Mouse (Mus musculus): ENCODE results near the gene Kat8.

The Kat8 gene

GRCm38 (mm10) chr7:127887191-127887590 lies 25.1 kb upstream of the Kat8 start:
- ChIA-PET POLR2A (interaction anchor here in 3 of 4 experiments (1.0 to 7.8 kb wide), 30 partner anchors 8 to 159 kb away, joined by 3 to 72 read pairs (median 6); partner anchors contain the start of genes Kat8 (in 3 of the 3), Bckdk (in 2 of the 3), Gm21974 (in 2 of the 3) and Vkorc1 (in 2 of the 3)), CTCF (interaction anchor here in 2 of 4 experiments (0.6 to 2.4 kb wide), 6 partner anchors 8 to 213 kb away, joined by 3 to 8 read pairs (median 4); partner anchors contain the start of genes Gm21974 (in 1 of the 2), Kat8 (in 1 of the 2) and Vkorc1 (in 1 of the 2))

DNA sequence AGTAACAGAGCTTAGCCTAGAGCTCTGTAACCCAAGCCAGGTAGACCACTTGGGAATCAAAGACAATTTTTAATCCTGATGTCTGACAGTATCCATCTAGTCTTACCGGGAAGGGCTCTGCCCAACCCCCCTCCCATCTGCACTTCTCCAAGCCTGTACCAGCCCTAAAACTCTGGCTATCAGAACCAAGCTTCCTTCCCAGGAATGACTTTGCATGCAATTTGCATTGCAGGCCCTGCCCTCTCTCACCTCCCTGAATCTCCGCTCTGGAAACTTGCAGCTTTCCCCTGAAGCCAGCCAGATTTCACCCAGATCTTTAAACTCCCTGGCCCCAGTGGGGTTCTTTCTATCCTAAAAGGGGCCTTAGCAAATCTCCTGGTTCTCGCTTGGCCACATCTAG lies 24.5 kb upstream of the Kat8 start:
- ChIA-PET CTCF (interaction anchor here in 3 of 4 experiments (0.7 to 2.4 kb wide), 7 partner anchors 8 to 837 kb away, joined by 3 to 8 read pairs (median 4); partner anchors contain the start of genes Gm21974 (in 1 of the 3), Kat8 (in 1 of the 3) and Vkorc1 (in 1 of the 3)), POLR2A (interaction anchor here in 3 of 4 experiments (0.6 to 7.8 kb wide), 34 partner anchors 8 to 160 kb away, joined by 3 to 72 read pairs (median 5); partner anchors contain the start of genes Kat8 (in 3 of the 3), Bckdk (in 2 of the 3), Gm21974 (in 2 of the 3) and Vkorc1 (in 2 of the 3))

- CTCF ChIA-PET: interaction anchor here in 1 of 4 experiments (1.1 kb wide), 1 partner anchor 18 kb away, joined by 3 read pairs; no protein-coding TSS in a partner anchor
- POLR2A ChIA-PET: interaction anchor here (0.5 to 7.8 kb wide), 19 partner anchors 8 to 361 kb away, joined by 3 to 72 read pairs (median 4); partner anchors contain the start of genes Kat8 (in 2 of the 4), Zfp646 (in 2 of the 4), Zfp668 (in 2 of the 4) and Bckdk (in 1 of the 4)
Measured at GRCm38 (mm10) chr7:127888821-127889220, 23.5 kb upstream of the Kat8 start.

DNA sequence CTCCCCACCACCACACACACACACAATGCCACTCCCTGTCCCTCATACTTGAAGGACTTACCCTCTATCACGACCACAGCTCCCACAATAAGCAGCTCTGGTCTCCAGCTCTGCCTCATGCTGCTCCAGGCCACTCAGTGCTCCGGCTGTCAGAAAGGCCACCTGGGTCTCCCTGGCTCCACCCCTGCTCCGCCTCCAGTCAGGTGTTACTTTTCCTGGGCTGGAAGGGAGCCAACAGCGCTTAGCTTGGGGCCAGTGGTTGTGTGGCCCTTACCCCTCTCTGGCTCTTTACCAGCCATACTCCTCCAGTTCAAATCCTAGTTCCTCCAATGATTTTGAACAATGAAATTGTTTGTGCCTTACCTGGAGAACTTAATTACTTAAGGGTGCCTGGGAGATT lies 21.5 kb upstream of the Kat8 start, which contains the start of gene Prss53:
Gene Prss53 (minus strand): TSS at position 173 of the 400 bp plus-strand sequence.
- POLR2A ChIA-PET: interaction anchor here in 3 of 4 experiments (0.6 to 7.8 kb wide), 24 partner anchors 8 to 1040 kb away, joined by 3 to 72 read pairs (median 4); partner anchors contain the start of genes Kat8 (in 2 of the 3), Zfp646 (in 2 of the 3), Hsd3b7 (in 1 of the 3) and Zfp668 (in 1 of the 3)
- CTCF ChIA-PET: interaction anchor here in 2 of 4 experiments (0.7 to 1.5 kb wide), 2 partner anchors 9 to 218 kb away, joined by 3 to 5 read pairs; no protein-coding TSS in a partner anchor

GRCm38 (mm10) chr7:127894480-127894879 lies 17.8 kb upstream of the Kat8 start:
- ChIA-PET POLR2A (interaction anchor here in 2 of 4 experiments (1.0 to 5.5 kb wide), 24 partner anchors 7 to 78 kb away, joined by 3 to 40 read pairs (median 10); partner anchors contain the start of genes Bckdk (in 2 of the 2), Kat8 (in 2 of the 2), Zfp646 (in 2 of the 2) and Zfp668 (in 2 of the 2)), CTCF (interaction anchor here in 3 of 4 experiments (0.7 to 3.4 kb wide), 8 partner anchors 9 to 237 kb away, joined by 3 to 23 read pairs (median 4); partner anchors contain the start of gene Bckdk (in 1 of the 3))

GRCm38 (mm10) chr7:127895442-127895841 lies 16.9 kb upstream of the Kat8 start, which contains the start of the genes Gm21974 and Vkorc1:
Gene Gm21974, minus strand, starts transcription at chr7:127895454.
Gene Vkorc1, minus strand, starts transcription at chr7:127895617.
- POLR2A ChIA-PET: interaction anchor here (0.7 to 5.5 kb wide), 61 partner anchors 8 to 566 kb away, joined by 3 to 40 read pairs (median 4); partner anchors contain the start of genes Zfp646 (in 4 of the 4), Kat8 (in 3 of the 4), Zfp668 (in 3 of the 4) and Bckdk (in 2 of the 4)
- CTCF ChIA-PET: interaction anchor here (0.5 to 3.4 kb wide), 22 partner anchors 8 to 715 kb away, joined by 3 to 23 read pairs (median 5); partner anchors contain the start of genes Bckdk (in 2 of the 4), Zfp668 (in 2 of the 4), 9130023H24Rik (in 1 of the 4) and Armc5 (in 1 of the 4)

DNA sequence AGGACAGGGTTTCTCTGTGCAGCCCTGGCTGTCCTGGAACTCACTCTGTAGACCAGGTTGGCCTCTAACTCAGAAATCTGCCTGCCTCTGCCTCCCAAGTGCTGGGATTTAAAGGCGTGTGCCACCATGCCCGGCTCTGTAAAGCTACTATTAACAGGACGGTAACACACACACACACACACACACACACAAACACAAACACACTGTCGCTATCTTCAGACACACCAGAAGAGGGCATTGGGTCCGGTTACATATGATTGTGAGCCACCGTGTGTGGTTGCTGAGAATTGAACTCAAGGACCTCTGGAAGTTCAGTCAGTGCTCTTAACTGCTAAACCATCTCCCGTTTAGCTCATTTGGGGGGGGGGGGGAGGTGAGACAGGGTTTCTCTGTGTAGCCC lies 16.4 kb upstream of the Kat8 start:
- POLR2A ChIA-PET: interaction anchor here (0.7 to 5.5 kb wide), 61 partner anchors 8 to 566 kb away, joined by 3 to 40 read pairs (median 4); partner anchors contain the start of genes Zfp646 (in 4 of the 4), Kat8 (in 3 of the 4), Zfp668 (in 3 of the 4) and Bckdk (in 2 of the 4)
- CTCF ChIA-PET: interaction anchor here (0.6 to 3.4 kb wide), 20 partner anchors 8 to 715 kb away, joined by 3 to 23 read pairs (median 4); partner anchors contain the start of genes Bckdk (in 2 of the 4), Zfp668 (in 2 of the 4), 9130023H24Rik (in 1 of the 4) and Armc5 (in 1 of the 4)

- ChIA-PET CTCF (interaction anchor here in 3 of 4 experiments (0.6 to 3.4 kb wide), 8 partner anchors 9 to 221 kb away, joined by 3 to 23 read pairs (median 5); partner anchors contain the start of genes Zfp646 (in 1 of the 3) and Zfp668 (in 1 of the 3)), POLR2A (interaction anchor here (0.6 to 5.5 kb wide), 31 partner anchors 8 to 119 kb away, joined by 3 to 40 read pairs (median 5); partner anchors contain the start of genes Zfp668 (in 3 of the 4), Bckdk (in 2 of the 4), Fus (in 2 of the 4) and Zfp646 (in 2 of the 4))
Measured at GRCm38 (mm10) chr7:127896384-127896783, 15.9 kb upstream of the Kat8 start.

- POLR2A ChIA-PET: interaction anchor here in 3 of 4 experiments (0.6 to 5.5 kb wide), 16 partner anchors 10 to 333 kb away, joined by 3 to 40 read pairs (median 4); partner anchors contain the start of genes Kat8 (in 3 of the 3), Zfp646 (in 2 of the 3), Zfp668 (in 2 of the 3) and Fus (in 1 of the 3)
Measured at GRCm38 (mm10) chr7:127897542-127897941, 14.8 kb upstream of the Kat8 start.

GRCm38 (mm10) chr7:127898179-127898956 lies 13.9 kb upstream of the Kat8 start:
- ChIA-PET CTCF (no interaction called here), POLR2A (interaction anchor here in 3 of 4 experiments (0.6 to 5.5 kb wide), 20 partner anchors 8 to 121 kb away, joined by 3 to 40 read pairs (median 4); partner anchors contain the start of genes Kat8 (in 3 of the 3), Zfp646 (in 2 of the 3), Zfp668 (in 2 of the 3) and Fus (in 1 of the 3))

More at GRCm38 (mm10) chr7:127897542-127897941, 14.8 kb upstream of the Kat8 start:
- CTCF ChIA-PET: interaction anchor here in 3 of 4 experiments (0.6 to 3.4 kb wide), 3 partner anchors 14 to 24 kb away, joined by 3 to 23 read pairs (median 4); no protein-coding TSS in a partner anchor

GRCm38 (mm10) chr7:127899997-127900396 lies 12.3 kb upstream of the Kat8 start:
- ChIA-PET CTCF (no interaction called here), POLR2A (interaction anchor here in 2 of 4 experiments (1.0 to 5.5 kb wide), 8 partner anchors 8 to 94 kb away, joined by 3 to 40 read pairs (median 8); partner anchors contain the start of genes Fus (in 1 of the 2), Kat8 (in 1 of the 2) and Prss53 (in 1 of the 2))

DNA sequence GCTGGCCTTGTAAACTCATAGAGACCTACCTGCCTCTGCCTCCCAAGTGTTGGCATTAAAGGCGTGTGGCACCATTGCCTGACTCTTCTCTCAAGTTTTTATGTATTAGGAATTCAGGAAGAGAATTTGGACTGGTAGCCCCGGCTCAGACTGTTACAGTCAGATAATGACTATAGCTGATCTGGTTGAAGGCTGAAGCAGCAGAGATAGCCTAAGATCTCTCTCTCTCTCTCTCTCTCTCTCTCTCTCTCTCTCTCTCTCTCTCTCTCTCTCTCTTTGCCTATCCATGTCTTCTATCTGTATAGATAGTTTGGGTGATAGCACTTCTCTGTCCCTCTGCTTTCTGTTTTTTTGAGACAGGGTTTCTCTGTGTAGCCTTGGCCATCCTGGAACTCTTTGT lies 10.5 kb upstream of the Kat8 start:
- ChIA-PET POLR2A (no interaction called here), CTCF (no interaction called here)

DNA sequence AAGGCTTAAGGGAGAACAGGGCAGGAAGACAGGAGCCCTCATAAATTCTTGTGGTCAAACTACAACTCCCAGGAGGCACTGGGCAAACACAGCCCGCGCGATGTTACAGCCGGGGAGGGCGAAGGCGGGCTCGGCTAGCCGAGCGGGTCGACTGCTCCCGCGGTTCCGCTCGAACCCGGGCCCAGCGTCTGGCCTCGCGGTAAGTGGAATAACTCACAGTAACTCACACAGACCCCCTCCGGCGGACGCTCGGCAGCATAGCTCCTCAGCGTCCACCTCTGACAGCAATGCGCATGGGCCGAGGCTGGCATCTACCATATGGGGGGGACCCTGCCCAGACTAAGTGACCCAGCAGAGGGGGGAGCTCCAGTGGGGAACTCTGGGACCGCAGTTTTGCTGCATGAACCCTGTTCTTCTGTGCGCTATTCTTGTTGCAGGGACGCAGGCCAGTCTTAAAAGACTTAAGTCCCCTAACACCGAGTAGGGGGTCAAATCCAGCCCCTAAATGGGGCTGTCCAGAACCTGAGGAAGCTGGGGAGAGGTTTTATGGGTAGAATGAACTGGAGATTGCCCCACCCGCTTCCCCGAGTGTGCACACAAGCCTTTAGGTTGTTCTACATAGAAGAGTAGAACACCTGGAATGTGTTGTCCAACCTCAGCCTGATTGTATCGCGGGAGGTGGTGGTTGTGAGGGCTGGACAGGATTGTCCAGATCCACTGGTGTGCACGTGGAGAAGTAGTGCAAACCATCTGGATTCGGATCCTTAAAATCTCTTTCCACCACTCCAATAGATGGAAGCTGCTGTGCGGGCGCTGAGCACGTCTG lies 8.1 kb upstream of the Kat8 start, which contains the start of gene Bckdk:
Gene Bckdk (plus strand): TSS at position 112 of the 826 bp plus-strand sequence.
- ChIA-PET CTCF (interaction anchor here in 2 of 4 experiments (0.5 to 2.3 kb wide), 8 partner anchors 9 to 80 kb away, joined by 3 to 12 read pairs (median 5); partner anchors contain the start of genes Gm21974 (in 2 of the 2), Vkorc1 (in 2 of the 2) and Kat8 (in 1 of the 2)), POLR2A (interaction anchor here (0.6 to 6.5 kb wide), 46 partner anchors 8 to 748 kb away, joined by 3 to 63 read pairs (median 6); partner anchors contain the start of genes Kat8 (in 4 of the 4), Gm21974 (in 3 of the 4), Vkorc1 (in 3 of the 4) and Fus (in 2 of the 4))

- ChIA-PET POLR2A (interaction anchor here in 2 of 4 experiments (0.9 to 6.5 kb wide), 14 partner anchors 9 to 86 kb away, joined by 3 to 63 read pairs (median 4); partner anchors contain the start of genes Fus (in 2 of the 2), Gm21974 (in 1 of the 2), Pycard (in 1 of the 2) and Vkorc1 (in 1 of the 2)), CTCF (interaction anchor here in 1 of 4 experiments (0.7 to 0.9 kb wide), 2 partner anchors 11 to 27 kb away, joined by 3 to 4 read pairs; no protein-coding TSS in a partner anchor)
Measured at GRCm38 (mm10) chr7:127907939-127908338, 4.4 kb upstream of the Kat8 start.

DNA sequence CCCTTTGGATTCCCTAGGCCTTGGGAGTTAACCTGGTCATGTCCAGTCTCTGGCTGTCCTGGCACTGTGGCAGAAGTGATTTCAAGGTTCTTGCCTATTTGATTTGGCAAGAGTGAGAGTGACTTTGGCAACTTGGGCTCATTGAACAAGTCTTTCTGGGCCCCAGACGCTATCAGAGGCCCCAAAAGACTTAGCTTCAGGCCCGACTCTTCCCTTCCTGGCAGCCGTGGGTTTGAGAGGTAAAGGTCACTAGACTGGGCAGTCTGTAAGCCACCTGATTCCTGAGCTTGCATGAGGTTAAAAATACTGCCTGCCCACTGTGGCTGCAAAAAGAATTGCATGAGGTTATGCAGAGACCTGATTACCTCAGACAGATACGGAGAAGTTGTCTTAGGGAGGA lies 3.7 kb upstream of the Kat8 start:
- ChIA-PET POLR2A (interaction anchor here in 2 of 4 experiments (0.9 to 6.5 kb wide), 10 partner anchors 9 to 85 kb away, joined by 3 to 63 read pairs (median 4); partner anchors contain the start of genes Fus (in 2 of the 2), Gm21974 (in 1 of the 2), Pycard (in 1 of the 2) and Vkorc1 (in 1 of the 2)), CTCF (interaction anchor here in 2 of 4 experiments (0.5 to 0.9 kb wide), 3 partner anchors 11 to 34 kb away, joined by 3 to 4 read pairs (median 3); no protein-coding TSS in a partner anchor)
